Mouse (Mus musculus): ENCODE results near the gene Usf1.

DNA sequence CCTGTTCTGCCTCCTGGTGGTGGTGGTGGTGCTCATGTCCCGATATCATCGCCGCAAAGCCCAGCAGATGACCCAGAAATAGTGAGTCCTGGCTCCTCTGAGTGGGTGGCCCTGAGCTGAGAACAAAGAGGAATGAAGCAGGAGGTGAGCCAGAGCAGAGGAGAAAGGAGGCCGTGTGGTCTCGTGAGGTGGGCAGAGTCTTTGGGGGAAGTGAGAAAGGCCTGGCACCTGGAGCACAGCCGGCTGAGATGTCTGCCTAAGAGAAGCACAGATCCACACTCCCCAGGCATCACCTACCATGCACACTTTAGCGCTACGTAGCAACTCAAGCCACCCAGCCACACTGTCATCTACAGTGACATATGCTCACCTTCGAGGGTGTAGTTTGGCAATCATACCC, 25.9 kb upstream of the Usf1 start:
- no peak for TF ChIP-seq CTCF (IDR thresholded peaks at IDR 0.05; ENCODE audit: low read depth, low read length)
- no peak for TF ChIP-seq POLR2A (IDR thresholded peaks at IDR 0.05; ENCODE audit: borderline replicate concordance, low read depth, low read length)
